Mouse (Mus musculus): ENCODE data around the gene Atp8b3. TPM values are rescaled to one million over a fixed set of nuclear protein-coding genes. Genes with fewer than 3 reads are reported as not detected.

The Atp8b3 gene
- total RNA-seq, 2 experiments from 2014 or later: 0.12 to 0.31 TPM

GRCm38 (mm10) chr10:80576351-80577194 lies 37.6 kb upstream of the Atp8b3 start:
- H3K4me3 ChIP-seq: peak overlapping the region; percentile 59
- DNase-seq (ENCODE audit: low spot score in 2 of 2): no peak
- no peak; the same call in 1 of the 2 replicates for TF ChIP-seq CTCF (conservative IDR thresholded peaks at IDR 0.05)

GRCm38 (mm10) chr10:80575925-80576324 lies 37.0 kb upstream of the Atp8b3 start:
- DNase-seq (ENCODE audit: low spot score in 2 of 2): no peak
- peak overlapping the region; percentile 59 for H3K4me3 ChIP-seq
- TF ChIP-seq CTCF (conservative IDR thresholded peaks at IDR 0.05): no peak
- peak overlapping the region; percentile 97 for H3K27ac ChIP-seq

More at GRCm38 (mm10) chr10:80576351-80577194, 37.6 kb upstream of the Atp8b3 start:
- peak overlapping the region; percentile 97 for H3K27ac ChIP-seq

- Histone ChIP-seq H3K4me3 (peak overlapping the region; percentile 59), H3K27ac (peak overlapping the region; percentile 97)
- no peak for DNase-seq (ENCODE audit: low spot score in 2 of 2)
- TF ChIP-seq CTCF (conservative IDR thresholded peaks at IDR 0.05): no peak
These were observed 36.0 kb upstream of the Atp8b3 start for GRCm38 (mm10) chr10:80574896-80575295.

- TF ChIP-seq CTCF (conservative IDR thresholded peaks at IDR 0.05): no peak
- no peak for DNase-seq (ENCODE audit: low spot score in 2 of 2)
- Histone ChIP-seq H3K4me3 (peak overlapping the region; percentile 59), H3K27ac (peak overlapping the region; percentile 97)
These were observed 35.0 kb upstream of the Atp8b3 start for GRCm38 (mm10) chr10:80573944-80574343.

GRCm38 (mm10) chr10:80572477-80572876 lies 33.6 kb upstream of the Atp8b3 start:
- Histone ChIP-seq H3K4me3 (no peak overlapping the region; the same call in 1 of the 2 replicates), H3K27ac (peak overlapping the region; percentile 97)
- DNase-seq (ENCODE audit: low spot score in 2 of 2): no peak
- TF ChIP-seq CTCF (conservative IDR thresholded peaks at IDR 0.05): no peak

- peak overlapping the region; percentile 13 for H3K4me3 ChIP-seq
- no peak for TF ChIP-seq CTCF (conservative IDR thresholded peaks at IDR 0.05)
- peak overlapping the region; percentile 97 for H3K27ac ChIP-seq
- no peak for DNase-seq (ENCODE audit: low spot score in 2 of 2)
These were observed 32.2 kb upstream of the Atp8b3 start for GRCm38 (mm10) chr10:80570871-80571836.

- DNase-seq (ENCODE audit: low spot score in 2 of 2): no peak
- H3K4me3 ChIP-seq: no peak overlapping the region; the same call in 1 of the 2 replicates
- TF ChIP-seq CTCF (conservative IDR thresholded peaks at IDR 0.05): no peak
- H3K27ac ChIP-seq: peak overlapping the region; percentile 97
These were observed 31.5 kb upstream of the Atp8b3 start for GRCm38 (mm10) chr10:80570419-80570818.

- peak overlapping the region; percentile 97 for H3K27ac ChIP-seq
- no peak overlapping the region for H3K4me3 ChIP-seq
- DNase-seq (ENCODE audit: low spot score in 2 of 2): no peak
- TF ChIP-seq CTCF (conservative IDR thresholded peaks at IDR 0.05): no peak
These were observed 30.7 kb upstream of the Atp8b3 start for GRCm38 (mm10) chr10:80569664-80570066.

GRCm38 (mm10) chr10:80568876-80569275 lies 30.0 kb upstream of the Atp8b3 start:
- TF ChIP-seq CTCF (conservative IDR thresholded peaks at IDR 0.05): no peak
- Histone ChIP-seq H3K4me3 (no peak overlapping the region), H3K27ac (peak overlapping the region; percentile 97)
- DNase-seq (ENCODE audit: low spot score in 2 of 2): no peak

- Histone ChIP-seq H3K4me3 (peak overlapping the region; percentile 33), H3K27ac (peak overlapping the region; percentile 97)
- DNase-seq (ENCODE audit: low spot score in 2 of 2): peak; percentile 85 to 95
- peak; percentile 99 for TF ChIP-seq CTCF (conservative IDR thresholded peaks at IDR 0.05)
These were observed 27.6 kb upstream of the Atp8b3 start for GRCm38 (mm10) chr10:80566375-80567092.

GRCm38 (mm10) chr10:80561116-80561944 lies 22.4 kb upstream of the Atp8b3 start, which contains the start of gene Rexo1:
Gene Rexo1 (minus strand): TSS chr10:80561560.
- peak; percentile 92 for DNase-seq (ENCODE audit: low spot score in 2 of 2)
- peak; percentile 91 for TF ChIP-seq CTCF (conservative IDR thresholded peaks at IDR 0.05)
- H3K27ac ChIP-seq: peak within 1 kb of the TSS; percentile 100
- peak within 1 kb of the TSS; percentile 99 for H3K4me3 ChIP-seq

Data from layer of hippocampus, adult 2 months (tissue).